Mouse (Mus musculus) small intestine, adult 2 months (tissue): Measurements from ENCODE around the gene Zkscan5. TPM values are rescaled to one million over a fixed set of nuclear protein-coding genes. Genes with fewer than 3 reads are reported as not detected.
A peak's percentile ranks its signal among the peaks of the same experiment; 100 is the strongest.
"Not testable (repeated sequence)": the region's sequence is repeated elsewhere in the genome, so short reads cannot be mapped to it uniquely, and the experiment has no call there.

ENCODE experiments used
- H3K27ac ChIP-seq: fragments of 200-500 bp; 2 replicates; pipeline ENCODE4 v1.5.1; 2012; ENCODE audit warnings: low read depth, low read length, control low read depth, inconsistent platforms; ENCODE audit not compliant: insufficient read depth
- H3K27me3 ChIP-seq: fragments of 200-500 bp; 2 replicates; pipeline ENCODE4 v1.6.1; 2012; ENCODE audit warnings: mild to moderate bottlenecking, moderate library complexity, low read length, inconsistent platforms; ENCODE audit not compliant: control insufficient read depth, insufficient read depth
- H3K36me3 ChIP-seq: fragments of 200-500 bp; 2 replicates; pipeline ENCODE4 v1.6.1; 2012; ENCODE audit warnings: mild to moderate bottlenecking, low read length, control low read depth, inconsistent platforms; ENCODE audit not compliant: control insufficient read depth, insufficient read depth
- H3K4me1 ChIP-seq: fragments of 200-500 bp; 2 replicates; pipeline ENCODE4 v1.6.1; 2012; ENCODE audit warnings: low read length, inconsistent platforms, mixed read lengths; ENCODE audit not compliant: control insufficient read depth, insufficient read depth, insufficient read length
- H3K4me3 ChIP-seq: fragments of 200-500 bp; 2 replicates; pipeline ENCODE4 v1.5.1; 2012; ENCODE audit warnings: low read depth, mild to moderate bottlenecking, control low read depth, inconsistent platforms, low read length, moderate library complexity
- CTCF ChIP-seq: fragments of 200-500 bp; IDR thresholded peaks from 2 replicates; pipeline ENCODE4 v1.5.1; 2012; ENCODE audit warnings: low read depth, mild to moderate bottlenecking, control low read depth, inconsistent platforms, low read length, moderate library complexity, mixed read lengths; ENCODE audit not compliant: insufficient replicate concordance, insufficient read length; ENCODE audit errors: extremely low read depth
- POLR2A ChIP-seq: fragments of 200-500 bp; IDR thresholded peaks from 2 replicates; pipeline ENCODE4 v1.6.1; 2012; ENCODE audit warnings: low read depth, mild to moderate bottlenecking, control low read depth, inconsistent platforms, low read length, moderate library complexity
- WGBS: fragments of 180-500 bp; shearing (Covaris S2); methylation state at CpG from one replicate; pipeline ENCODE4 v1.1.7; 2018; 5-methylcytosine and 5-hydroxymethylcytosine counted together
- polyA plus RNA-seq: library from polyadenylated mRNA; depleted of rRNA; stranded (reverse); fragments of >200 nt; gene quantifications from 2 replicates; pipeline ENCODE4 v1.2.3, GENCODE M21; 2012

Gene Zkscan5
- polyA plus RNA-seq, 1 experiment = 3.9 TPM

DNA sequence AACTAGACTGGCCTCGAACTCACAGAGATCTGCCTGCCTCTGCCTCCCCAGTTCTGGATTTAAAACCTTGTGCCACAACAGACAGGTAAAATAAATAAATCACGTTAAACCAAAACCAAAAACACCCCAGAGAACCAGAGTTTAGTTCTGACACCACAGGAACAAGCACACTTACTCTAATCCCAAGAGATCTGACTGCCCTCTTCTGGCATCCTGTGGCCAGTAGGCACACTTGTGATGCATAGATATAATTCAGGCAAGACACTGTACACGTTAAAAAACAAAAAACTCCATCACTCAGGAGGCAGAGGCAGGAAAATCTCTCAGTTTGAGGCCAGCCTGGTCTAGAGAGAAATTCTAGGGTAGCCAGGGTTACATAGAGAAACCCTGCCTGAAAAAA lies 1.9 kb upstream of the Zkscan5 start:
- WGBS = 43% methylated on average over 3 of the region's 3 CpGs
- Histone ChIP-seq H3K27me3 (no peaks in the 10 kb centered on the region), H3K4me1 (peaks cover 7% of the 10 kb centered on the region), H3K27ac (no peak overlapping the region), H3K4me3 (no peak overlapping the region), H3K36me3 (peaks cover 8% of the 10 kb centered on the region)
- no peak for TF ChIP-seq CTCF
- no peak for TF ChIP-seq POLR2A

DNA sequence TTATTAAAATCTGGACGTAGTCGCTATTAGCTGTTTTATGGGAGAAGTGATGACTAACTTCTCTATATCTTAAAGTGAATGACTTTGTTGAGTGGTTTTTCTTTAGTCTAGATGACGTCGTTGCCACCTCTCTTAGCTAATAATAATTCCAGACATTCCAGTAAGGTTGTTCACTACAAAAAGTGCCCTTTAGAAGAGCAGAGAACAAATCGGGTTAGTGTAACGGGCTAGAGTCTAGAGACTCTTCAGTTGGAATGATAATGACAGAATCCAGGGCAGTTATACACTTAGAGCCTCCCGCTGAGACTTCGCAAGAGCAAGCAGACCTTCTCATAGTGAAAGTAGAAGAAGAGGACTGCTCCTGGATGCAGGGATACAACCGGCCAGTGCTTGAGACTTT lies 679 bp downstream of the Zkscan5 start:
- H3K4me1 ChIP-seq = peaks cover 7% of the 10 kb centered on the region
- H3K27ac ChIP-seq = no peak overlapping the region
- WGBS = 5% methylated on average over 9 of the region's 9 CpGs
- TF ChIP-seq POLR2A (no peak), CTCF (no peak)
- H3K36me3 ChIP-seq = peaks cover 5% of the 10 kb centered on the region
- no peaks in the 10 kb centered on the region for H3K27me3 ChIP-seq
- peak overlapping the region; percentile 47 for H3K4me3 ChIP-seq

DNA sequence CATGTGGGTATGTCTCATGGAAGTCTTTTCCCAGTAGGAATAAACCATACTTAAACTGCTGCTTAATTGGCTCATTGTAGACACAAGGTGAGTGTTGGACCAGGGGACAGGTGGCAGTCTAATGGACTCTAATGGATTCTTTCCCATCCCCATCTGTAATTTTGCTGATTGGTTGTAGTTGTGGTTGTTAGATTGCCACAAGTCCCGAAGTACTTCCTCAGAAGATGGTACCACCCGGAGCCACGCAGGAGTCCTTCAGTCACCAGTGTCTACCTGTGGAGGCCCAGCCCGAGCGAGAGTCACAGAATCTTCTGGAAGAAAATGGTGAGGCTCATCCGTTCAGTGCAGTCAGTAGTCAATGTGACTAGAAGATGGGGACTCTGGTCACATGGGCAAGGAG lies 3.0 kb downstream of the Zkscan5 start:
- H3K36me3 ChIP-seq = peaks cover 9% of the 10 kb centered on the region
- no peak for TF ChIP-seq CTCF
- no peak overlapping the region for H3K4me3 ChIP-seq
- peaks cover 7% of the 10 kb centered on the region for H3K4me1 ChIP-seq
- 96% methylated on average over 6 of the region's 6 CpGs for WGBS
- H3K27me3 ChIP-seq = no peaks in the 10 kb centered on the region
- H3K27ac ChIP-seq = no peak overlapping the region

DNA sequence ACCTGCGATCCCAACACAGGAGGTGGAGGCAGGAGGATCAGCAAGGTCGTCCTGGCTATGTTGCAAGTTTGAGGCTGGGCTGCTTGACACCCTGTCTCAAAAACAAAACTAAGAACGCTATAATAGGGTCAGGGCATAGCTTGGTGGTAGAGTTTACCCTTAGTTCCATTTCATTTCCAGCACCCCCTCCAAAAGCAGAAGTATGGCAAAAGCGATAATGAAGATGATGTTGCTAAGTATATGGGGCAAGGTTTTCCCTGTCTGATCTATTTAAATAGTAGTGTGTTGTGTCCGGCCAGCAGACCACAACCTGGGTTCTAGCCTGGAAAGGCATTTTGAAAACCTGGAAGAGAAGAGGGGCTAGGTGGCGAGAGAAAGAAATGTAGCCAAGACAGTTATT lies 3.6 kb downstream of the Zkscan5 start:
- peaks cover 13% of the 10 kb centered on the region for H3K36me3 ChIP-seq
- H3K4me1 ChIP-seq = peaks cover 7% of the 10 kb centered on the region
- TF ChIP-seq POLR2A = no peak
- no peak for TF ChIP-seq CTCF
- H3K4me3 ChIP-seq = no peak overlapping the region
- H3K27me3 ChIP-seq = no peaks in the 10 kb centered on the region
- no peak overlapping the region for H3K27ac ChIP-seq
- 63% methylated on average over 6 of the region's 6 CpGs for WGBS

DNA sequence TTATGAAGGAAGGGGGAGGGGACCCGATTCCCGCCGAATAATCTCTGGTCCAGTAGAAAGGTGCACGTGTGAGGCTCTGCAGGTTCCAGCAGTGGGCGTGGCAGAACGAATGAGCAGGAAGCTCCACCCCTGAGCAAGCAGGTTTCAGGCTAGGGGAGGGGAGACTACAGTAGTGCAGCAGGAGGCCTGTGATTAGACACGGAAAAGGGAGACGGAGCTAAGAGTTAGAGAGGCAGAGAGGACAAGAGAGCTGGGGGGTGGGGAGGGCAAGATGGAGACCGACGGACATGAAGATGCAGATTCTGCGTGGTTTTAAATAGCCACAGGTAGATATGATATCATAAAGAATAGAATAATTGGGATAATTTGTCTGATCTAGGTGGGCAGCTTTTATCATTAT lies 4.0 kb downstream of the Zkscan5 start:
- not testable (repeated sequence) for H3K27ac ChIP-seq, H3K4me1 ChIP-seq, H3K4me3 ChIP-seq, H3K27me3 ChIP-seq
- WGBS = 27% methylated on average over 11 of the region's 11 CpGs
- H3K36me3 ChIP-seq = peaks cover 13% of the 10 kb centered on the region

DNA sequence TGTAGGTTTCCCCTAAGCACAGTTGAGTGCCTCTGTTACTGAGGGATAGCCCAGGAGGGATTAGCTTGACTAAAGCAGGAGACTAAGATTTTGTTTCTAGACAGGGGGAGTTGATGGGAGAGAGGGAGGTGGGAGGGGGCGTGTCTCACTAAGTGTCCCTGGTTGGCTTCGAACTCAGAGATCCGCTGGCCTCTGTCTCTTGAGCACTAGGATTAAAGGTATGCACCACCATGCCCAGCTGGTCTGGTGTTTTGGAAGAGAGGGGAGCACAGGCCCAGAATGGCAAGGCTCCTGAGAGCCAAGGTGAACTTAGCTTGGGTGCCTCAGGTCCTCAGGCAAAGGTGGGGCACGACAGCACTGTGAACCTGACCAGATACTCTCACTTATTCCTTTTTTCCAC lies 7.0 kb downstream of the Zkscan5 start:
- H3K27ac ChIP-seq = no peak overlapping the region
- H3K27me3 ChIP-seq = no peaks in the 10 kb centered on the region
- H3K4me1 ChIP-seq = no peaks in the 10 kb centered on the region
- peaks cover 13% of the 10 kb centered on the region for H3K36me3 ChIP-seq
- no peak for TF ChIP-seq CTCF
- TF ChIP-seq POLR2A = no peak
- 93% methylated on average over 4 of the region's 4 CpGs for WGBS
- H3K4me3 ChIP-seq = no peak overlapping the region

DNA sequence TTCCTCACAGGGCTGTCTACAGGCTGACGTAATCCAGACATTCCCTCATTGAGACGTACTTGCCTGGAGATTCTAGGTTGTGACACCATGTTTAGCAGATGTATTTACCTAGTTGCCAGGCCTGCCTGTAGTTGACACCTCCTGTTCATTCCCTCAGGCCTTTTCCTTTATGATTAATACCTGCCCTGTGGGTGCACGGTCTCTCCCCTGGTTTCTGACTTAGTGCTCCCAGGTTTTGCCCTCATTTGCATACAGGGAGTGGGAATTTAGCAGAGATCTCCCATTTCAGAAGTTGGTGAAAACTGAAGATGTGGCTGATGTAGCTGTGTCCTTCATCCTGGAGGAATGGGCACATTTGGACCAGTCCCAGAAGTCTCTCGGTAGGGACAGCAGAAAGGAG lies 7.9 kb downstream of the Zkscan5 start:
- 90% methylated on average over 4 of the region's 4 CpGs for WGBS
- H3K4me3 ChIP-seq = no peak overlapping the region
- TF ChIP-seq CTCF (no peak), POLR2A (no peak)
- H3K27me3 ChIP-seq = no peaks in the 10 kb centered on the region
- peaks cover 12% of the 10 kb centered on the region for H3K36me3 ChIP-seq
- H3K4me1 ChIP-seq = no peaks in the 10 kb centered on the region
- no peak overlapping the region for H3K27ac ChIP-seq

DNA sequence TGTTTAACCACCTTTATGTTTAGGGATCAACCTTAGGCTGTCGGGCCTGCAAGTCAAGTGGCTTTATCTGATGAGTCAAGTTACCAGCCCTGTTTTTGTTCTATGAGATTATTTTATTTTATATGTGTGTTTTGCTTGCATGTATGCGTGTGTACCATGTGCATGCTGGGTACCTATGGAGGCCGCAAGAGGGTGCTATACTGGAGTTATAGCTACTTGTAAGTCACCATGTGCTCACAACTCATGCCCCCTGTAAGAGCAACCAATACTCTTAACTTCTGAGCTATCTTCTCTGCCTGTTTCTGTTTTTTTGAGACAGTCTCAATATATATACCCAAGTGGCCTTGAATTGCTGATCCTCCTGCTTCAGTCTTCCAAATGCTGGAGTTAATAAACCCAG lies 9.1 kb downstream of the Zkscan5 start:
- TF ChIP-seq CTCF (no peak), POLR2A (no peak)
- Histone ChIP-seq H3K36me3 (peaks cover 16% of the 10 kb centered on the region), H3K27ac (no peak overlapping the region), H3K27me3 (no peaks in the 10 kb centered on the region), H3K4me3 (no peak overlapping the region), H3K4me1 (peaks cover 5% of the 10 kb centered on the region)
- 88% methylated on average over 3 of the region's 3 CpGs for WGBS
